Mouse (Mus musculus) CH12F3 (cell line): ENCODE measurements around the gene Igdcc4.

Source experiments
- in situ Hi-C: fragments of 300-500 bp; cut with MboI; formaldehyde crosslinking; loops from 2 replicates; pipeline ENCODE4 v1.14.3; 2020; ENCODE audit warnings: low sequenced_read_pairs

The Igdcc4 gene

DNA sequence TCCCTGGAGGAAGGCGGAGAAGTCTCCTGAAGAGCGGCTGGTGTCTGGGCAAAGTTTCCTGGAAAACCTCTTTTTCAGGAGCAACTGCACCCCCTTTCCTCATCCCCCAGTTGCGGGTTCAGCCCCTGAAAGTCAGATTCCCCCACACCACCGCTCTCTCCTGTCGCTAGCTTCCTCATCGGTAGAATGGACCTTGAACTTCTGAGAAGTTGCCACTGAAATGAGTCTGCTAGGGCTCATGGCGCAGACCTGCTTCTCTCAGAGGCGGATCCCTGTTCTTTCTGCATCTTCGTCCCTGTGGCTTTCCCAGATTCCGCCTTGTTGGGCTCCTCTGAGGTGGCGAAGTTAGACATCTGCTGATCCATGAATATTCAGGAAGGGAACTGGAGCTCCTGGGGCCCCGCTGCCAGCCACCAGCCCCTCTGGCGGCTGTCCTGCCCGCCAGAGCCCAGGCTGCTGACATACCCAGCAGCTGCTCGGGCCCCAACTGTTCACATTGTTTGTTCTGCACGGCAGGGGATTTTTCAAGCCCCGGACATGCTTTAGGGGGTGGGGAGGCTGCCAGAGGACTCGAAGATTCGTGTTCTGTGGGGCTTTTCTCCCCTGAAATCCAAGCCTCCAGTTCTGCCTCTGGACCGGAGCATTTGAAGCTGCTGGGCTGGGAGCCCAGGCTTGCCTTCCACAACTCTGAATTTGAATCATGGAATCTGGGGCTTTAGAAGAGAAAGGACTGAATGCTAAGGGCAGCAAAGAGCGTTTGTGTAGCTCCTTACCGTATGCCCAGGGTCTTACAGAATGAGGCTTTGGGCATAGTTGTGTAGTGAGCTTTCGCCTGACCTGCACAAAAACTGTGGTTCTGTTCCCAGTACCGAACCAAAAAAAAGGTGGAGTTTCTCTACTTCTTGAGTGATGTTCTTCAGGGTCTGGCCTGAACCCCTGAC lies 8.1 kb downstream of the Igdcc4 start:
- in situ Hi-C loops = no loop called here

DNA sequence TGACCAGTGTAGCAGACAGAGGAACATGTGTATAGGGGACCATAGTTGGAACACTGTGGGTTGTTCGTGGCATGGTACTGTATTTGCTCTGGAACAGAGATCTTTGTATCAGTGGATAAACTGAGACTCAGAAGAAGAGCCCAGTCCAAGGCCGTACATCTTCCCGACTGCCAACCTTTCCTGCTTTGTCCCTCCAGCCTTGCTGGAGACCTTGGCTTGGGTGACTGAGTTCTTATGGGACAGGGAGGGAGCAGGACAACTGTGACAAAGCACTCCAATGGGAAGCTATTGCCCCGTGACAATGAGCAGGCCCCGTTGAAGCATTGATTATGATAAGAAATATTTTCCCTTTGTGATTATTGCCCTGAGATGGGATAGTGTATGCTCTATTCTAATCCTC lies 10.4 kb downstream of the Igdcc4 start:
- in situ Hi-C loops = no loop called here

- in situ Hi-C loops = no loop called here
These were observed 12.4 kb downstream of the Igdcc4 start for GRCm38 (mm10) chr9:65113694-65114093.

DNA sequence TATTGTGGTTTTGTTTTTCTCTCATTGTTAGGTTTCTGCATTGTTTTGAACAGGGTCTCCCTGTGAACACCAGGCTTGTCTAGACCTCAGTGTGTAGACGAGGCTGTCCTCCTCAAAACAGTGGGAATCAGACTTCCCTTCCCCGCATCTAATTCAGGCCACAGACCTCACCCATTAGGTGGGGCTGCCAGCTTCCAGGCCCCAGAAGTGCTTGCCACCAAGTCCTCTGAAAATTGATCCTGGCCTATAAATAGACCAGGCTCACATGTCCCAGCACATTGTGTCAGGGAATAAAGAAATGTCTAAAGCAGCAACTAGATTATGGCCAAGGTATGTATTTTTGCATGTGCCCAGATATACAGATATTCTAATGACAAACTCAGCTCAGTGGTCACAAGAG lies 14.6 kb downstream of the Igdcc4 start:
- in situ Hi-C loops = no loop called here

- in situ Hi-C loops = no loop called here
These were observed 16.2 kb downstream of the Igdcc4 start for GRCm38 (mm10) chr9:65117516-65117915.

DNA sequence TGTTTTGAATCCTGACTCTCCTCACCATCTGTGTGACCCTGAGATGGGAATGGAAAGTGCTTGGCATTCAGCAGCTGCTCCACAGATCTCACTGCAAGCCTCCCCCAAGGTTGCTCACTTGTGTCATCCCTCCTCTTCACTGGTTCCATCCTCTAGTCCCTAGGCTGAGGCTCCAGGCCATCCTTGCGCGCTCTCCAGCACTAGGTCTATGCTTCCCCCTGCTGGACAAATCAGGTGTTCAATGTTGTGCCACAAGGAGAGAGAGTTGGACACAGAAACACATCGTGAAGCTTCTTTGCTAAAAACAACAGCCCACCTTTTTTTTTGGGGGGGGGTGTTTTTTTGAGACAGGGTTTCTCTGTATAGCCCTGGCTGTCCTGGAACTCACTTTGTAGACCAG lies 19.6 kb downstream of the Igdcc4 start:
- in situ Hi-C loops = no loop called here

- in situ Hi-C loops = no loop called here
These were observed 21.3 kb downstream of the Igdcc4 start for GRCm38 (mm10) chr9:65122545-65122944.

DNA sequence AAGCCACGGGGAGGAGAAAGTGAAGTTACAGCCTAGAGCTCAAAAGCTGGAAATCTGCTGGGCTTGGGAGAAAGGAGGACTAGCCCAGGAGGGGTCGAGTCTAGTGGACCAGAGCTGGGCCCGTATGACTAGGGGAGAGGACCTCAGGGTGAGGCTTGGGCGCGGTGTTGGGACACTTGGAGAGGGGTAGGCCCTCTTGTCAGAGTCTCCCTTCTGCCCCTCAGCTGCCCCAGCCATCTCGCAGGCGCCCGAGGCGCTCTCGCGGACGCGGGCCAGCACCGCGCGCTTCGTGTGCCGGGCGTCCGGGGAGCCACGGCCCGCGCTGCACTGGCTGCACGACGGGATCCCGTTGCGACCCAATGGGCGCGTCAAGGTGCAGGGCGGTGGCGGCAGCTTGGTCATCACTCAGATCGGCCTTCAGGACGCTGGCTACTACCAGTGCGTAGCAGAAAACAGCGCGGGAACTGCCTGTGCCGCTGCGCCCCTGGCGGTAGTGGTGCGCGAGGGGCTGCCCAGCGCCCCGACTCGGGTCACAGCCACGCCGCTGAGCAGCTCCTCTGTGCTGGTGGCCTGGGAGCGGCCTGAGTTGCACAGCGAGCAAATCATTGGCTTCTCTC lies 22.4 kb downstream of the Igdcc4 start:
- in situ Hi-C loops = no loop called here

- in situ Hi-C loops = no loop called here
These were observed 27.0 kb downstream of the Igdcc4 start for GRCm38 (mm10) chr9:65128123-65128815.

- in situ Hi-C loops = no loop called here
These were observed 30.4 kb downstream of the Igdcc4 start for GRCm38 (mm10) chr9:65131717-65132116.

DNA sequence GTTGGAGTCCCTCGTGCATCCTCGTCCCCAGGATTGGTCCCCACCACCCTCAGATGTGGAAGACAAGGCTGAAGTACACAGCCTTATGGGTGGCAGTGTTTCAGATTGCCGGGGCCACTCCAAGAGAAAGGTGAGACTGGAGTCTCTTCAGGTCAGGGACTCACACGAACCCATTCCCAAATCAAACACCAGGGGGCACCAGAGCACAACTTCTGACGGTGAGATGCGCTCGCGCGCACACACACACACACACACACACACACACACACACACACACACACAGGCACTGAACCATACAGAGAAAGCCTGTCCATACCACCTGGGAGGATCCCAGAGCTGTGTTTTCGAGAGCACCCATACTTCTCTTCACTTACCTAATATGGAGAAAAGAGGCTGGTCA lies 32.5 kb downstream of the Igdcc4 start:
- in situ Hi-C loops = no loop called here

- in situ Hi-C loops = loop anchor here (5.0 kb wide), 1 partner anchor 57 kb away; no protein-coding TSS in a partner anchor
These were observed 33.8 kb downstream of the Igdcc4 start for GRCm38 (mm10) chr9:65135126-65135525.

DNA sequence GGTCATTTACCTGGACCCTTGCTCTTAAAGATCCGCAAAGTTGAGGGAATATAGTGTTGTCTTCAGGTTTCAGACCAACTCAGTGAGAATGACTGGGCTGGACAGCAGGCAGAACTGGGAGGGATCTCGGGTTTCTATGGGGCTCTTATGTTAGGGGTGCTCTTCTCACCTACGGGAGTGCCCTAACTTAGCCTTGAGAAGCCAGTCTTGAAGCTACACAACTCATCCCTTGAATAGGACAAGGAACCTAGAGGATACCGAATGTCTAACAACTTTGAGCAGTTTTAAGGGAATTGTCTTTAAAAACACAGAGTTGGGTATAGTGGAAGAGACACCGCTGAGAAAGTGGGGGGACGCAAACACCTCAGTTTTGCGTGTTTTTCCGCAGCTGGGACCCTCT lies 39.2 kb downstream of the Igdcc4 start:
- in situ Hi-C loops = no loop called here

GRCm38 (mm10) chr9:65140936-65141305 lies 39.6 kb downstream of the Igdcc4 start, which contains the start of gene Igdcc3:
Gene Igdcc3 (plus strand): TSS chr9:65141189.
- in situ Hi-C loops = no loop called here

- in situ Hi-C loops = no loop called here
These were observed 40.2 kb downstream of the Igdcc4 start for GRCm38 (mm10) chr9:65141306-65141975.

- in situ Hi-C loops = no loop called here
These were observed 40.7 kb downstream of the Igdcc4 start for GRCm38 (mm10) chr9:65141976-65142318.

DNA sequence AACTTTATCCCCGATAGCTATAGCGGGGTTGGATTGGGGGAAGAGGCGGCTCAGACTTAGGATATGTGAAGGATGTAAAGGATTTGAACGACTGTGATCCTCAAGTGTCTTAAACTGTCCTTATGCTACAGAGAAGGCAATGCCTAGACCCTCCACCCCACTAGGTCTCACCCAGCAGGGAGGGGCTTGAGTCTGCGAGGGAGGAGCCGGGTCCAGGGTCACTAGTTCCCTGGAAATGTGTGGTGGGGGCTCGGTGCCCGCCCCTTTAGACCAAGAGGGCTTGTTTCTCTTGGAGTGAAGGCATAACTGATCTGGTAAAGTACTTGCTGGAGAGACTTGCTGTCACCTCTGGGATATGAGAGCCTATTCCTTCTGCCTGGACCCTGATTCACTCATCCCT lies 41.1 kb downstream of the Igdcc4 start:
- in situ Hi-C loops = no loop called here

DNA sequence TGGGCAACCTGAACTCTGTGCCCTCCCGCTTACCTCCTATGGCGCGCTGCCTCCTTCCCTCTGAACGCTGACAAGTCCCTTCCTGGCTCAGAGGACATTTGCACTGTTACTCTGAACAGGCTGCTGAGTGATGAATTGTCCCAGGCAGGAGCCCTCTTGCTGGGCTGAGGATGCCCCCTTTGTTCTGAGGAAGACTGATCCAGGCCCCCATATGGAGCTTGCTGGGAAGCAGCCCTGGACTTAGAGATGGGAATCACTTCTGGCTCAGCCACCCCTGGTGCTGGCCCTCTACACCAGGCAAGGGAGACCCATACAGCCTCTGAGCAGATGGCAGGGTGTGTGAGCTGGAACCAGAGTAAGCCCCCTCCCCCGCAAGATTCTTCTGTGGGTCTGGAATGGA lies 44.7 kb downstream of the Igdcc4 start:
- in situ Hi-C loops = no loop called here

DNA sequence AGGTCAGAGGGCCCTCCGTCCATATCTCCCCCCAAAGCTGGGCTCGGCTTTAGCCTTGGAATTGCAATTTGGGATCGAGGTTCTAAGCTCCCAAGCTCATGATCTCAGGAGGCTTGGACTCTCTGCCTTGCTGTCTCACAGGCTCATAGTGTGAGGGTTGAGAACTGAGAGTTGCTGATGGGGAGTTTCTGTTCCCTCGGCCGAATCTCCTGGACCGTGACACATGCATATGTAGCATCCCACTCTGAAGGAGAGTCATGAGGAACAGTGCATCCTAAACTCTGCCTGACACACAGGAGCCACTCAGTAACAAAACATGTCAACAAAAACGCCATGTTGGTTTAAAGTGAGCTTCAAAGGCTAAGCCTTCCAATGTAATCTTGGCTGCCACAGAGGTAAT lies 47.2 kb downstream of the Igdcc4 start:
- in situ Hi-C loops = no loop called here

DNA sequence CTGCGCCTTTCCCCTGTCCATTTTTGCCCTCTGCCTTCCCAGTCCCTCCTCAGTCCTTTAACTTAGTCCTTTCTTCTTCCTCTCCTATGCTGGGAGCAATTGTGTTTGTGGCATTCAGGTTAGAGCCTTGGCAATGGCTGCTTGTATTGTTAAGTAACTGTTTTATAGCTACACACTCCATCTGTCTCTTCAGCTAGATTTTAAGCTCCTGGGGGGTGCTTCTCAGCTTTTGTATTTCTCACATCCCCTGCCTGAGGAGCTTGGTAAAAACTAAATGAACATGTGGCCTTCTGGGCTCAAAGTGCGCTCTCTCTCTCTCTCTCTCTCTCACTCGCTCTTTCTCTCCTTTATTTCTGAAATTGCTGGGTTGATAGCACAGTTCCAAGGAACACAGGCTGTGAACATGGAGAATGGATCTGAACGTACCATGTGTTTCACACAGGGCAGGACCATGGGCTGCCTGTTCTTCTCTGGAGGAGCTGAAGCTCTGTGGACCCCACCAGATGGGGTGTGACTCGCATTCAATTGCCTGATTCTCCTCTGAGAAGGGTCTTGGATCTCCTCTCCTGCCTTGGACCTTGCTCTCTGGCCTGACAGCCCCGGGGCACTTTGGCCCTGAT lies 51.5 kb downstream of the Igdcc4 start:
- in situ Hi-C loops = no loop called here

DNA sequence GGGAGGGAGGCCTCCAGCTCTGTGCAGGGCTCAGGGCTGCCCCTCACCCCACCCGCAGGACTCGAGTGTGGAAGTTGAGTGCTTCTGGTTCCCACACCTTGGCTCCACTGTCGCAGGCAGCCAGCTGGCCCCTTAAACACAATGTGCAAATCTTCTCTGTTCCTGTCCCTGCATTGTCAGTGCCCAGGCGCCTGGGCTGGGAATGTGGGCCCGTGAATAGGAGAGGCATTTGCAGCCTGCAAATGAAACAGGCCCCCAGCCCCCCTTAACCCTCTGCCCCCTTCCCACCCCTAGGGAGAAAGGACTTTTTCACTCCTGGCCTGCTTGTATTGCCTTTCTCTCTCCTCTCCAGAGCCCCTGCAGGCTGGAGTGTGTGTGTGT lies 52.0 kb downstream of the Igdcc4 start:
- in situ Hi-C loops = no loop called here
